In the genomic region with DNA sequence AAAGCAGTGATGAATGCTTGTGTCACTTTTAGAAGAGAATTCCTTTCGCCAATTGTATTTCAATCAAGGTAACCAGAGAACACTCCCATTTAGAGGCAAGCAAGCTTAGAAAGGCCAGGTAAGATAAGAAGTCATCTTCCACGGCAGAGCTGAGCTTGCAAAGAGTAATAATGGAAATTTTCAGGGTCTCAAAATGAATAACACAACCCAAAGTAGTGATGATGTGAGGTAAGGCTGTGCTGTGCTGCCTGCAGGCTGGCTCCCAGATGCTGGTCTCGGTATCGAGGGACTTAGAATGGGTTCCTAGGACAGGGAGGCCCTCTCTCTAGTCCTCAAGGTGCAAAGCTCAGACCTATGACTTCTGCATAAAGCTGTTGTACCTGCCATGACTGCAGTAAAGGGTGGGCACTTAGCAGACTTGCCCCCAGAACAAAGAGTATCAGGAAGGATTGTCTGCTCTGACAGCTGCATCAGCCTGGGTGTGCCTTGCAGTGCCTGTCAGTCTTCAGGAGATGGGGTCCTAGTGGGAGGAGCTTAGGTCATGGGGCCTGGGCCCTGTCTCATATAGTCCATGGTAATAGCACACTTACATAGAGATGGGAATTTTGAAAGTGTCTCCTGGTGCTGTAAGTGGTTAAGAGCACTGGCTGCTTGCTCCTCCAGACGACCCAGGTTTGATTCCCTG, we compare ENCODE assay signal across 1 mouse cellular context.
TF ChIP-seq lines count a peak whose summit lies in the region.

No protein-coding gene starts in this region.

TF ChIP-seq in ES-E14, 5 proteins besides CTCF, POLR2A, EP300 and RAD21 (continued from another document):
- no peak for TF ChIP-seq MAFK (IDR thresholded peaks at IDR 0.05; ENCODE audit: insufficient read depth, low read depth, low read length)
- no peak for TF ChIP-seq HCFC1 (IDR thresholded peaks at IDR 0.05; ENCODE audit: borderline replicate concordance, insufficient read depth, low read length)
